Mouse (Mus musculus) myocyte (in vitro differentiated cells): ENCODE data around the gene Frmd4a.

Source experiments
- POLR2A ChIP-seq: IDR thresholded peaks from one replicate; pipeline ENCODE4 v1.6.1; 2011; ENCODE audit warnings: low read depth, mild to moderate bottlenecking, control low read depth, moderate library complexity; ENCODE audit not compliant: insufficient read length
- REST ChIP-seq: IDR thresholded peaks from one replicate; pipeline ENCODE4 v1.6.1; 2011; ENCODE audit warnings: mild to moderate bottlenecking, control low read depth, moderate library complexity; ENCODE audit not compliant: insufficient read depth, insufficient read length
- USF1 ChIP-seq: IDR thresholded peaks from one replicate; pipeline ENCODE4 v1.6.1; 2011; ENCODE audit warnings: low read depth, mild to moderate bottlenecking, control low read depth, moderate library complexity

DNA sequence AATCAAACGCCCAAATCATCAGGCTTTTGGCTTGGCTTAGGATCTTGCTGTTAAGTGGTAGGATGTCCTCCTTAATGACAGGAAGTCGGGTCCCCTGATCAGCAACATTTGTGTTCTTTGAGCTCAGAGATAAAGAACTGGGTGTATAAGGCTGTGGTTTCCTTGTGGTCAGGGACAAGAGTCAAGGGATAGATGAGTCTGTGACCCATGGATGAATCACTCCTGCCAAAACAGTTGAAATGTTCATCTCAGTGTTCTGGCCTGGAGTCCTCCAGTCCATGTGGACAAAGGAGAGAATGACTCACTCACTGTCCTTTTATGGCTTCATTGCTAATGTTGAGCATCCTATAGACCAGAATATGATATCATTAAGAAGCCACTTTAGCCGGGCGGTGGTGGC, 300.6 kb downstream of the Frmd4a start:
- TF ChIP-seq POLR2A: no peak
- TF ChIP-seq USF1: peak; percentile 53
- no peak for TF ChIP-seq REST
